Mouse (Mus musculus) gastrocnemius, postnatal 14 days (tissue): ENCODE measurements around the gene Acap1. TPM values are rescaled to one million over a fixed set of nuclear protein-coding genes. Genes with fewer than 3 reads are reported as not detected.

Source experiments
- DNase-seq: peaks from one replicate; pipeline ENCODE4 v3.0.0; 2021; ENCODE audit warnings: mixed read lengths
- intact Hi-C: fragments of 180-260 bp; cut with DNase I; formaldehyde crosslinking; loops from one replicate; pipeline ENCODE4 v1.15.1; 2025; ENCODE audit warnings: low total_unique reads
- total RNA-seq, 2 experiments: library from RNA; stranded (reverse); gene quantifications; 2 replicates each; pipeline ENCODE4 v1.2.3; 2021

Acap1 gene
- total RNA-seq, 2 experiments from 2014 or later = 0.33 to 0.55 TPM

- DNase-seq = no peak
- intact Hi-C loops = no loop called here
Observed at GRCm38 (mm10) chr11:69854680-69855079, 40.7 kb downstream of the Acap1 start.

- DNase-seq = no peak
- intact Hi-C loops = no loop called here
Observed at GRCm38 (mm10) chr11:69853994-69854393, 41.3 kb downstream of the Acap1 start.

- intact Hi-C loops = no loop called here
- no peak for DNase-seq
Observed at GRCm38 (mm10) chr11:69850754-69851153, 44.6 kb downstream of the Acap1 start.

GRCm38 (mm10) chr11:69849884-69850283 is 45.5 kb downstream of the Acap1 start:
- DNase-seq = no peak
- intact Hi-C loops = loop anchor here (10.0 kb wide), 1 partner anchor 45 kb away; the partner anchor contains the start of gene Acap1

GRCm38 (mm10) chr11:69849128-69849527 is 46.2 kb downstream of the Acap1 start:
- no peak for DNase-seq
- intact Hi-C loops = loop anchor here (10.0 kb wide), 1 partner anchor 46 kb away; the partner anchor contains the start of gene Acap1

GRCm38 (mm10) chr11:69848021-69848420 is 47.3 kb downstream of the Acap1 start:
- no peak for DNase-seq
- intact Hi-C loops = loop anchor here (10.0 kb wide), 1 partner anchor 47 kb away; the partner anchor contains the start of gene Acap1

GRCm38 (mm10) chr11:69846738-69847688 is 48.3 kb downstream of the Acap1 start:
- DNase-seq = no peak
- intact Hi-C loops = loop anchor here (10.0 kb wide), 1 partner anchor 48 kb away; the partner anchor contains the start of gene Acap1

- peak; percentile 91 for DNase-seq
- intact Hi-C loops = loop anchor here (10.0 kb wide), 1 partner anchor 49 kb away; the partner anchor contains the start of gene Acap1
Observed at GRCm38 (mm10) chr11:69846198-69846680, 49.1 kb downstream of the Acap1 start, which contains the start of gene Plscr3. Plscr3 (plus strand) TSS chr11:69846376.

GRCm38 (mm10) chr11:69838714-69839104 is 56.6 kb downstream of the Acap1 start:
- no peak for DNase-seq
- intact Hi-C loops = loop anchor here (5.0 kb wide), 1 partner anchor 36 kb away; the partner anchor contains the start of gene Fgf11

GRCm38 (mm10) chr11:69837952-69838713 is 57.2 kb downstream of the Acap1 start, which contains the start of gene Tmem256:
Tmem256 (plus strand) TSS chr11:69838514.
- DNase-seq = peak; percentile 94
- intact Hi-C loops = loop anchor here (5.0 kb wide), 1 partner anchor 36 kb away; the partner anchor contains the start of gene Fgf11

- no peak for DNase-seq
- intact Hi-C loops = loop anchor here (5.0 kb wide), 1 partner anchor 35 kb away; the partner anchor contains the start of gene Fgf11
Observed at GRCm38 (mm10) chr11:69837604-69837951, 57.8 kb downstream of the Acap1 start, which contains the start of gene Nlgn2. Nlgn2 (minus strand) TSS chr11:69837784.

GRCm38 (mm10) chr11:69836703-69837576 is 58.4 kb downstream of the Acap1 start:
- intact Hi-C loops = loop anchor here (5.0 kb wide), 1 partner anchor 35 kb away; the partner anchor contains the start of gene Fgf11
- peak; percentile 45 for DNase-seq

- intact Hi-C loops = loop anchor here (5.0 kb wide), 1 partner anchor 34 kb away; the partner anchor contains the start of gene Fgf11
- no peak for DNase-seq
Observed at GRCm38 (mm10) chr11:69835966-69836335, 59.4 kb downstream of the Acap1 start.

GRCm38 (mm10) chr11:69835326-69835965 is 59.9 kb downstream of the Acap1 start:
- DNase-seq = no peak
- intact Hi-C loops = loop anchor here (5.0 kb wide), 1 partner anchor 33 kb away; the partner anchor contains the start of gene Fgf11

GRCm38 (mm10) chr11:69834001-69834549 is 61.3 kb downstream of the Acap1 start:
- intact Hi-C loops = no loop called here
- peak; percentile 36 for DNase-seq

GRCm38 (mm10) chr11:69833554-69833953 is 61.8 kb downstream of the Acap1 start:
- no peak for DNase-seq
- intact Hi-C loops = no loop called here
